In the genomic region with DNA sequence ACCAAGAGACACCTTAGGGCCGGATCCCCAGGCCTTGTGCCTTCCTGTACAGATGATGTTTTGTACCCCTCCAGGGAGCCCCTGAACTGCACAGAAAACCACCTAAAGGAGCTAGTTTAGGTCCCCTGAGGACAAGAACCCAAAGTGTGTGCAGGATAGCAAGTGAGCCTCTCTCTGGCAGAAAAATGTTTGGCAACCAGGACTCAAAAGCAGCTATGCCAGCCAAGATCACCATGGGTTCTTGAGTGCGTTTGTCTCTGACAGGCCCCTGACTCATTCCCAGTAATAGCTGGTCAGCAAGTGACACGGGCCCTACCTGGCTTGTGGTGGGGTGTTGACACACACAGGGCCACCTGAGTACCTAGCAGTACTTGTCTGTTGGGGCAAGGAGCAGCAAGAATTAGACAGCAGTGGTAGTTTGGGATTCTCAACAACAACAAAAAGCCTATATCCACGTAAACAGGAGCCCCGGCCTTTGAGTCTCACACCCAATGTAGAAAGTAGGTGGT, we compare ENCODE assay signal across 16 mouse cellular contexts.
"Had no signal": no experiment of that assay in that cellular context is flagged by ENCODE, and none has a peak within 500 bp of the region (broad histone marks: within the 10 kb centered on the region; RNA-seq: fewer than 3 reads in every experiment).

No protein-coding gene starts in this region.

- H3K4me2 ChIP-seq: lung, embryonic 15.5 days; midbrain, embryonic 11.5 days; midbrain, embryonic 13.5 days; midbrain, embryonic 15.5 days; neural tube, embryonic 12.5 days; stomach, embryonic 15.5 days had no signal

- H3K27me3 ChIP-seq: lung, embryonic 15.5 days; midbrain, embryonic 13.5 days; midbrain, embryonic 15.5 days; neural tube, embryonic 12.5 days; stomach, embryonic 15.5 days had no signal

- H3K4me1 ChIP-seq: midbrain, embryonic 13.5 days; midbrain, embryonic 15.5 days had no signal

- H3K9ac ChIP-seq: lung, embryonic 15.5 days; midbrain, embryonic 13.5 days; midbrain, embryonic 15.5 days; neural tube, embryonic 12.5 days; stomach, embryonic 15.5 days had no signal

- H3K9me3 ChIP-seq: lung, embryonic 15.5 days; midbrain, embryonic 13.5 days; midbrain, embryonic 15.5 days; neural tube, embryonic 12.5 days; stomach, embryonic 15.5 days had no signal

- H3K27ac ChIP-seq: lung, embryonic 15.5 days; macrophage; midbrain, embryonic 13.5 days; midbrain, embryonic 15.5 days; neural tube, embryonic 12.5 days; stomach, embryonic 15.5 days had no signal

- ATAC-seq: lung, postnatal 0 days; midbrain, embryonic 13.5 days; midbrain, embryonic 15.5 days had no signal

- H3K36me3 ChIP-seq: lung, embryonic 15.5 days; midbrain, embryonic 13.5 days; midbrain, embryonic 15.5 days; neural tube, embryonic 12.5 days; stomach, embryonic 15.5 days had no signal

- H3K4me3 ChIP-seq: lung, embryonic 15.5 days; megakaryocyte, embryonic 14.5 days; midbrain, embryonic 13.5 days; midbrain, embryonic 15.5 days; neural tube, embryonic 12.5 days; stomach, embryonic 15.5 days had no signal

- DNase-seq: lung, adult 2 months; lung, postnatal 14 days; lung, postnatal 36 days; right cerebral cortex, postnatal 14 days; thymus, adult 18-20 months; thymus, postnatal 14 days; thymus, postnatal 36 days had no signal
